Mouse (Mus musculus): Measurements from ENCODE around the gene Gab2. TPM values are rescaled to one million over a fixed set of nuclear protein-coding genes. Genes with fewer than 3 reads are reported as not detected.

Gene Gab2
- polyA plus RNA-seq, 1 experiment from 2014 or later = 10.6 TPM

- Histone ChIP-seq H3K4me3 (peak overlapping the region; percentile 83), H3K27ac (peak overlapping the region; percentile 90), H3K36me3 (no peaks in the 10 kb centered on the region), H3K4me1 (replicated peaks) (peaks cover 43% of the 10 kb centered on the region), H3K9me3 (no peaks in the 10 kb centered on the region), H3K27me3 (ENCODE audit: insufficient read depth, poor library complexity, severe bottlenecking) (peaks cover 12% of the 10 kb centered on the region)
- WGBS = 4% methylated on average over 9 of the region's 9 CpGs
- DNase-seq (ENCODE audit: low spot score) = no peak
These were observed 251.3 kb downstream of the Gab2 start for GRCm38 (mm10) chr7:97332667-97333041.

GRCm38 (mm10) chr7:97333113-97333898, 251.9 kb downstream of the Gab2 start:
- 89% methylated on average over 6 of the region's 6 CpGs for WGBS
- no peak for DNase-seq (ENCODE audit: low spot score)
- peak overlapping the region; percentile 83; the same call in 1 of the 2 replicates for H3K4me3 ChIP-seq
- no peak overlapping the region for H3K27ac ChIP-seq
- no peaks in the 10 kb centered on the region for H3K36me3 ChIP-seq
- H3K27me3 ChIP-seq (ENCODE audit: insufficient read depth, poor library complexity, severe bottlenecking) = peaks cover 13% of the 10 kb centered on the region
- H3K4me1 ChIP-seq (replicated peaks) = peaks cover 43% of the 10 kb centered on the region
- H3K9me3 ChIP-seq = no peaks in the 10 kb centered on the region

- H3K4me1 ChIP-seq (replicated peaks) = peaks cover 36% of the 10 kb centered on the region
- H3K27ac ChIP-seq = no peak overlapping the region
- H3K27me3 ChIP-seq (ENCODE audit: insufficient read depth, poor library complexity, severe bottlenecking) = peaks cover 13% of the 10 kb centered on the region; the same call in 1 of the 2 replicates
- WGBS = 91% methylated on average over 2 of the region's 2 CpGs
- DNase-seq (ENCODE audit: low spot score) = no peak
- no peaks in the 10 kb centered on the region for H3K9me3 ChIP-seq
- no peak overlapping the region for H3K4me3 ChIP-seq
- no peaks in the 10 kb centered on the region for H3K36me3 ChIP-seq
These were observed 253.0 kb downstream of the Gab2 start for GRCm38 (mm10) chr7:97334406-97334805.

GRCm38 (mm10) chr7:97336678-97337077, 255.3 kb downstream of the Gab2 start:
- Histone ChIP-seq H3K27me3 (ENCODE audit: insufficient read depth, poor library complexity, severe bottlenecking) (peaks cover 8% of the 10 kb centered on the region; the same call in 1 of the 2 replicates), H3K9me3 (no peaks in the 10 kb centered on the region), H3K4me3 (no peak overlapping the region), H3K27ac (no peak overlapping the region), H3K36me3 (no peaks in the 10 kb centered on the region), H3K4me1 (replicated peaks) (peaks cover 21% of the 10 kb centered on the region)
- DNase-seq (ENCODE audit: low spot score) = no peak
- WGBS = 80% methylated on average over 1 of the region's 1 CpGs

GRCm38 (mm10) chr7:97338593-97338992, 257.2 kb downstream of the Gab2 start:
- Histone ChIP-seq H3K9me3 (no peaks in the 10 kb centered on the region), H3K27ac (no peak overlapping the region), H3K36me3 (no peaks in the 10 kb centered on the region), H3K27me3 (ENCODE audit: insufficient read depth, poor library complexity, severe bottlenecking) (peaks cover 8% of the 10 kb centered on the region; the same call in 1 of the 2 replicates), H3K4me1 (replicated peaks) (peaks cover 4% of the 10 kb centered on the region; the same call in 1 of the 2 replicates), H3K4me3 (no peak overlapping the region)
- DNase-seq (ENCODE audit: low spot score) = no peak
- 85% methylated on average over 4 of the region's 4 CpGs for WGBS

- H3K9me3 ChIP-seq = no peaks in the 10 kb centered on the region
- H3K27ac ChIP-seq = no peak overlapping the region
- H3K27me3 ChIP-seq (ENCODE audit: insufficient read depth, poor library complexity, severe bottlenecking) = peaks cover 4% of the 10 kb centered on the region; the same call in 1 of the 2 replicates
- no peak for DNase-seq (ENCODE audit: low spot score)
- peaks cover 4% of the 10 kb centered on the region; the same call in 1 of the 2 replicates for H3K4me1 ChIP-seq (replicated peaks)
- WGBS = 87% methylated on average over 7 of the region's 7 CpGs
- no peak overlapping the region for H3K4me3 ChIP-seq
- H3K36me3 ChIP-seq = no peaks in the 10 kb centered on the region
These were observed 258.2 kb downstream of the Gab2 start for GRCm38 (mm10) chr7:97339623-97340022.

- peaks cover 13% of the 10 kb centered on the region; the same call in 1 of the 2 replicates for H3K4me1 ChIP-seq (replicated peaks)
- no peak overlapping the region for H3K27ac ChIP-seq
- H3K4me3 ChIP-seq = no peak overlapping the region
- peaks cover 4% of the 10 kb centered on the region; the same call in 1 of the 2 replicates for H3K27me3 ChIP-seq (ENCODE audit: insufficient read depth, poor library complexity, severe bottlenecking)
- no peaks in the 10 kb centered on the region for H3K9me3 ChIP-seq
- H3K36me3 ChIP-seq = no peaks in the 10 kb centered on the region
- DNase-seq (ENCODE audit: low spot score) = no peak
- WGBS = 63% methylated on average over 18 of the region's 18 CpGs
These were observed 259.8 kb downstream of the Gab2 start for GRCm38 (mm10) chr7:97340907-97341849.

- H3K9me3 ChIP-seq = no peaks in the 10 kb centered on the region
- H3K4me3 ChIP-seq = no peak overlapping the region
- DNase-seq (ENCODE audit: low spot score) = no peak
- peaks cover 7% of the 10 kb centered on the region; the same call in 1 of the 2 replicates for H3K36me3 ChIP-seq
- peaks cover under 1% of the 10 kb centered on the region; the same call in 1 of the 2 replicates for H3K27me3 ChIP-seq (ENCODE audit: insufficient read depth, poor library complexity, severe bottlenecking)
- 81% methylated on average over 2 of the region's 2 CpGs for WGBS
- H3K27ac ChIP-seq = no peak overlapping the region
- peaks cover 18% of the 10 kb centered on the region; the same call in 1 of the 2 replicates for H3K4me1 ChIP-seq (replicated peaks)
These were observed 261.6 kb downstream of the Gab2 start for GRCm38 (mm10) chr7:97342961-97343360.

GRCm38 (mm10) chr7:97344655-97345054, 263.3 kb downstream of the Gab2 start:
- no peaks in the 10 kb centered on the region for H3K9me3 ChIP-seq
- peaks cover 7% of the 10 kb centered on the region; the same call in 1 of the 2 replicates for H3K36me3 ChIP-seq
- H3K4me1 ChIP-seq (replicated peaks) = peaks cover 18% of the 10 kb centered on the region; the same call in 1 of the 2 replicates
- no peak overlapping the region for H3K4me3 ChIP-seq
- no peaks in the 10 kb centered on the region for H3K27me3 ChIP-seq (ENCODE audit: insufficient read depth, poor library complexity, severe bottlenecking)
- WGBS = 86% methylated on average over 2 of the region's 2 CpGs
- H3K27ac ChIP-seq = no peak overlapping the region
- no peak for DNase-seq (ENCODE audit: low spot score)

- peaks cover 7% of the 10 kb centered on the region; the same call in 1 of the 2 replicates for H3K36me3 ChIP-seq
- H3K4me3 ChIP-seq = no peak overlapping the region
- H3K4me1 ChIP-seq (replicated peaks) = peaks cover 18% of the 10 kb centered on the region; the same call in 1 of the 2 replicates
- H3K9me3 ChIP-seq = no peaks in the 10 kb centered on the region
- DNase-seq (ENCODE audit: low spot score) = no peak
- no peak overlapping the region for H3K27ac ChIP-seq
- no peaks in the 10 kb centered on the region for H3K27me3 ChIP-seq (ENCODE audit: insufficient read depth, poor library complexity, severe bottlenecking)
- 73% methylated on average over 10 of the region's 10 CpGs for WGBS
These were observed 264.0 kb downstream of the Gab2 start for GRCm38 (mm10) chr7:97345229-97345871.

- no peak overlapping the region for H3K27ac ChIP-seq
- no peak for DNase-seq (ENCODE audit: low spot score)
These were observed 264.9 kb downstream of the Gab2 start for GRCm38 (mm10) chr7:97346111-97346821.

GRCm38 (mm10) chr7:97346822-97347166, 265.4 kb downstream of the Gab2 start:
- 74% methylated on average over 4 of the region's 4 CpGs for WGBS
- no peak for DNase-seq (ENCODE audit: low spot score)
- Histone ChIP-seq H3K27ac (no peak overlapping the region), H3K27me3 (ENCODE audit: insufficient read depth, poor library complexity, severe bottlenecking) (no peaks in the 10 kb centered on the region), H3K4me1 (replicated peaks) (peaks cover 25% of the 10 kb centered on the region; the same call in 1 of the 2 replicates), H3K4me3 (no peak overlapping the region), H3K36me3 (peaks cover 7% of the 10 kb centered on the region; the same call in 1 of the 2 replicates), H3K9me3 (no peaks in the 10 kb centered on the region)

More at GRCm38 (mm10) chr7:97346111-97346821, 264.9 kb downstream of the Gab2 start:
- Histone ChIP-seq H3K27me3 (ENCODE audit: insufficient read depth, poor library complexity, severe bottlenecking) (no peaks in the 10 kb centered on the region), H3K9me3 (no peaks in the 10 kb centered on the region), H3K36me3 (peaks cover 7% of the 10 kb centered on the region; the same call in 1 of the 2 replicates), H3K4me1 (replicated peaks) (peaks cover 21% of the 10 kb centered on the region; the same call in 1 of the 2 replicates), H3K4me3 (no peak overlapping the region)
- WGBS = 80% methylated on average over 9 of the region's 9 CpGs

Data from hindbrain, embryonic 10.5 days (tissue).